Mouse (Mus musculus) right cerebral cortex, postnatal 10 days (tissue): Measurements from ENCODE around the gene Pifo.
"Not testable (repeated sequence)": the region's sequence is repeated elsewhere in the genome, so short reads cannot be mapped to it uniquely, and the experiment has no call there.

Experiments
- DNase-seq, 2 experiments: peaks; one replicate each; pipeline ENCODE4 v3.0.0; 2021; ENCODE audit warnings: low spot score in 2 of 2

Pifo gene

DNA sequence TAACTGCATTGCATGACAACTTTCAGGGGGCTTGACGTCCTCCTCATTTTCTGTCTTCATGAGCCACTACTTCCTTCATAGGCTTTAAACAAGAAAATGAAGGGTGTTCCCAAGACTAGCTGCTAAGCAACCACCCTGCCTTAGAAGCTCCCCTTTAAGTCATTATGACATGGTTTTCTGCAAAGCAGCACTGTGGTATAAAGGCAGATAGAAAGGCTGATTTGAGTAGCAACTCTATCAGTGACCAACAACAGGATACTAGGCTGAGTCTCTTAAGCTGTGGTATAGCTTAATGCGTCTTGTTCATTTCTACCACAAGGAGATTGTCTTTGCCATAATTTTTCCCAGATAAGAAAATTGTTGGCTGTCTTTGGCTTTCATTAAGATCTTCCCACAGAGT, at the start of gene Pifo:
Gene Pifo (minus strand): TSS at position 101 of the 400 bp plus-strand sequence.
- no peak for DNase-seq

DNA sequence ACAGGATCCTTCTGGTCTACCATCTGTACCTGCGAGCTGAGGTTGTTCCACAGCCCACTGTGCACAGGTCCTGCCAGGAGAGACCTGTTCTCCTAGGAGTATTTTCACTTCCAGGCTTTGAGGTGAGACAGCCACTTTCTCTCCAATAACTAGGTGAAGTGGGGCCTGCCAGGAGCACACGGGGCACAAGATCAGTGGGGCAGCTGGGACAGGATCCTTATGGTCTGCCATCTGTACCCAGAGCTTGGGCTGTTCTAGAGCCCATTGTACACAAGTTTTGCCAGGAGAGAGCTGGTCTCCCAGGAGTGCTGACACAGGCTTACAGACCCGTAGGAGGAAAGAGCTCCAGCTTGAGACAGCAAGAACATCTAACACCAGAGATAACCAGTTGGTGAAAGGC, 43.5 kb upstream of the Pifo start:
- no peak for DNase-seq

DNA sequence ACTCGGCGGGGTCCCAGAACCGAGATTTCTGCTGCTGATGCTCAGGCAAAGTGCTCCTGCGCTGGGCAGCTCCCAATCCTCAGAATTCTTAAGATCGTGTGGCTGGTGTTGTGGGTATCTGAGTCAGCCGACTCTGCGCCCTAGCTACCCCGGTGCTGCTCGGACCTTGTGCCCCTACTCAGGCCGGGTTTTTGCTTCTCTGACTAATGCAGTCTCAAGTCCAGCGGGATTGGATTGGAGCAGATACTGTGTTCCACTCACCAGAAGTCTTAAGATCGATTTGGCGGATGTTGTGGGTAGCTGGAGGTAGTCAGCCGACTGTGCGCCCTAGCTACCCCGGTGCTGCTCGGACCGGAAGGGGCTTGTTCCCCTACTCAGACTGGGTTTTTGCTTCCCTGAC, 37.5 kb upstream of the Pifo start:
- DNase-seq: no peak

DNA sequence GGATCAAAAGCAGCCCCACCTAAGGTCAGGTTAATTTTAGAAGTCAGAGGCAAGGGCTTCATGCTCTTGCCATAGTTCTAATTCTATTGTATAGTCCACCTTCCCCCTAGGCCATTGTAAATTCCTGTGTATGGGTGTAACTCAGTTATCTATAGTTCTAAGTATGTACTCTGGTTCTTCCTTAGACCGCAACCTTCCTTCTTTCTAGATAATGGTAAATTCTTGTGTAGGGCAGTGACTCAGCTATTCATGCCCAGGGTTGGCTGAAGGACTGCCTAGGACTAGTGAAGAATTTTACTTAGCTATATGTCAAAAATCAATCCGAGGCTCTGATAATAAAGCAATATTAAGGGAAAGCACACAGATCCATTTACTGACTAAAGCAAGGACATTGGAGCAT, 25.9 kb upstream of the Pifo start:
- no peak for DNase-seq

DNA sequence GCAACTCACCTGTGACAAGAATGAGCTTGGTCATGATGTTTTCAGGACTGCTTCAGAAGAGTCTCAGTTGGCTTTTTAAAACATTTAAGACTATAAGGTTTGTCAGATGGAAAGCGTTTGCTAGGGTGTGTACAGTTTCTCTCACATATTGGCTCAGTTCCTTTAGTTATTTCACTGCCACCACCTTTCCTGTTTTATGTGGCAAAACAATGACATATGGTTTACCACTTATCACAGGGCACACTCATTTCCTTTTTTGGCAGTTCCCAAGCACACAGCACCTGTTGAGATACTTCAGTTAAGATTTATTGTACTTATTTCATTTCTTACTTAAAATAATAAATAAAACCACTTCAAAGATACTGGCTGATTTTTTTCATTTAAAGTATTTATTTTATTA, 18.3 kb upstream of the Pifo start, which contains the start of gene Chil5:
Gene Chil5 (minus strand): TSS at position 34 of the 400 bp plus-strand sequence.
- no peak for DNase-seq

DNA sequence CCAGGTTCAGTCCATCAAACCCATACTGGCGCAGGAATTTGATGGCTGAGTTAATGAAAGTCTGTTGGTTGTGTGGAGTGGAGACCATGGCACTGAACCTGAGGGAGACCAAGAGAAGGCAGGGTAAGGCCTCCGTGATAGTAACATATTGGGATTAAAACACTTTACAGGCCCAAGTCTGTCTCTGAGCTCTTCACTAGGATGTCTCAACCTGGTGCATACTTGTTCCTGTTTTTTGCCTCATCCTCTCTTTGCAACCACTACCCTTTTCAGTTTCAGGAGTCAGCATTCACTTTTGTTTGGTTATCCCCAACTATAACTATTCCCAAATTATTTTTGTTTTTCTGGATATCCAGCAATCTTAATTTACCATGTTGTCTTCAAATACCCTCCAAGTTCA, 9.7 kb upstream of the Pifo start:
- DNase-seq: no peak

DNA sequence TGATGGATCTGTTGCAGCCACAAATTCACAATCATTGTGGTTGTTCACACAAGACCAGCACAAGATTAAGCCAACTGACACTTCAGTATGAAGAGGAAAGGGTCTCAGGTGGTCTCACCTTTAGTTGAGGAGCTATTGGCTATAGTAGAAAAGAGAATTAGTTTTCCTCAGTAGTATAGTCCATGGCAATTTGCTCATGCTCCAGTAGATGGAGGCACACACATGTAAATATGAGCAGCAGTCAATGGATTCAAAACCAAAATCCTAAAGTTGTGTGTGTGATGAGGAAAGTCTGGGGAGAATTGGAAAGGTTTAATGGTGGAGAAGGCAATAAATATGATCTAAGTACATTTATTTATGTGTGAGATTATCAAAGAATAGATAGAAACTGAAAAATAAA, 7.4 kb upstream of the Pifo start:
- DNase-seq: peak; percentile 24 to 26

DNA sequence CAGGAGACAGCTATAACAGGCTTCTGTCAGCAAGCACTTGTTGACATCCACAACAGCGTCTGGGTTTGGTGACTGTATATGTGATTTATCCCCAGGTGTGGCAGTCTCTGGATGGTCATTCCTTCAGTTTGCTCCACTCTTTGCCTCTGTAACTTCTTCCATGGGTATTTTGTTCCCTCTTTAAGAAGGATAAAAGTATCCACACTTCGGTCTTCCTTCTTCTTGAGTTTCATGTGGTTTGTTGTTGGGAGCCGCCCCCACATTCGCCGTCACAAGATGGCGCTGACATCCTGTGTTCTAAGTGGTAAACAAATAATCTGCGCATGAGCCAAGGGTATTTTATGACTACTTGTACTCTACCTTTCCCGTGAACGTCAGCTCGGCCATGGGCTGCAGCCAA, 11.1 kb downstream of the Pifo start:
- DNase-seq: not testable (repeated sequence)

DNA sequence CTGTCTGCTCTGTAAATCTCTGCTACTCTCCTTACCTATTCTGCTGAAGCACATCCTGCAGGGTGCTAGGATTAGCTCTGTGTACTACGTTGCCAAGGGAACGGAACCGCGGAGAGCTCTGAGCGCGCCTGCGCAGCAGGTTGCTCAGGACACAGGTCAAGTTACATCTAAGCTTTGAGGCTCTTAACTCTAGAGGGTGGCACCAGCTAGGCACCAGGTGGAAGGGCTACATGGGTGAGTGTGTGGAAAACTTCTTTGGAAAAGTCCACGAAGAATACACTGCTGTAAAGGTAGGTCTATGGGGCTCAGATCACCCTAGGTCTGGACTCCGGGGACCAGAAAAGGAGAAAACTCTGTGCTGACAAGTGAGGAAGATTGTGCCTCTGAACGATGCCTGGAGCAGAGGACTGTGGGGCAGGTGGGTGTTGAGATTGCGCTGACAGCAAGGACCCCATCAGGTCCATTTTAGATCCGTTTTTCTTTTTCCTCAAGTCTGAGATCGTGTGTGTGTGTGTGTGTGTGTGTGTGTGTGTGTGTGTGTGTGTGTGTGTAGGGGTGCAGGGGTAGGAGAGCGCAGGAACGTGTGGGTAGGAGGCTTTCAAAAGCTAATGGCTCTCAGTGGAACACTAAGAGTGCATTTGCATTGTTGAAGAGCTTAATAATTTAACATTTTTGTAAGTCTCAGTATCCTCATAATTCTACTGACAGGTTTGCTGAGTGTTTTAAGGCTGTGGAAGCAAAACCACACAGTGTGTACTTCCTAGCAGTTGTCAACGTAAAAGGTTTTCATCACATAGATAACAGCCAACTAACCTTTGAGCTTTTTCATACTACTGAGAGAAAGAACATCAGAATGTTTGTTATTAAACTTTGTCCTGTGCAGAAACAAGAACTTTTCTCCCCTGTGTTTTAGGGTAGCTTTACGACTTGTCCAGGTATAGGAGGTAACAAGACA, 12.8 kb downstream of the Pifo start:
- DNase-seq: peak; percentile 54 to 60

DNA sequence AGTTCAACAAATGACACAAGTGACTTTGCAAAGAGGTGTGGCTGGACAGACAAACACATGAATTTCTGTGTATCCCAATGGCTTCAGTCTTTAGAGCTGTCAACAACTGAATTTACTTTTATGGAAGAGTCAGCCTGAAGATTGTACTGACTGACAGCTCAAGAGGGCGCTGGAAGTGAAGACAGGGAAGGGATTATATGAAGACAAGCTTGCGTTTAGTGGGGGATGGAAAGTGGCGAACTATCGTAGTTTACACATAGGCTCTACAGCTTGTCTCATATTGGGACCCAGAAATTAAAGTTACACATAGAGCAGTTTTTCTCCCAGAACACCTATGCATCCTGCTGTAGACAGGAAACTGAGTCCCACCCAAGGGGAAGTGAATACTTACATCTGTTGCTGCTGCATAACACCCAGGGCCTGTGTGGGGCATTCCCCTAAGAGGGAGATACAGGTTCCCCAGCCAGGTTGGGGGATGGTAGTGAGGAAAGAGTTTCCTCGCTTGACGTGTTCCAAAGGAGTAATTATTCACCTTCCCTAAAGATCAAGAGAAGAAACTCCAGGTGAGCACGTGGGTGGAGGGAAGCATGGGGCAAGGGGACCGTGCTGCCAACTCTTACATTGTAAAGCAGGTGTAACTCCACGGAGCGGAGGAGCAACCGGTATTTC, 13.6 kb downstream of the Pifo start:
- DNase-seq: no peak

DNA sequence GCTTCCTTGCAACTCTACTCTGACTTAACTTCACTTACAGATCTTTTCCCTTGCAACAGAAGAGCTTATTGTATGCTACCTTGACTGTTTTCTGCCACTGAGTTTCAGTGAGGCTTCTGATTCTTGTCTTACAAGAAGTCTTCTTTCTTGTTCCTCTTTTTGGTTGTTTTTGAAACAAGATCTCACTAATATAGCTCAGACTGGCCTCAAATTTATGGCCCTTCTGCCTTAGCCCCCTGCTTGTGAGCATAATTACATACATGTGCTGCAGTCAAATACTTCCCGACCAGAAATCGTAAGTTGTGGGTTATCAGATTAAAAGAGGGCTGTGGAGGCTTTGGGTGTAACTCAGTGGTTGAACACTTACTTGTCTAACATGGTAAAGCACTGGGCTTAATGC, 19.7 kb downstream of the Pifo start:
- no peak for DNase-seq

DNA sequence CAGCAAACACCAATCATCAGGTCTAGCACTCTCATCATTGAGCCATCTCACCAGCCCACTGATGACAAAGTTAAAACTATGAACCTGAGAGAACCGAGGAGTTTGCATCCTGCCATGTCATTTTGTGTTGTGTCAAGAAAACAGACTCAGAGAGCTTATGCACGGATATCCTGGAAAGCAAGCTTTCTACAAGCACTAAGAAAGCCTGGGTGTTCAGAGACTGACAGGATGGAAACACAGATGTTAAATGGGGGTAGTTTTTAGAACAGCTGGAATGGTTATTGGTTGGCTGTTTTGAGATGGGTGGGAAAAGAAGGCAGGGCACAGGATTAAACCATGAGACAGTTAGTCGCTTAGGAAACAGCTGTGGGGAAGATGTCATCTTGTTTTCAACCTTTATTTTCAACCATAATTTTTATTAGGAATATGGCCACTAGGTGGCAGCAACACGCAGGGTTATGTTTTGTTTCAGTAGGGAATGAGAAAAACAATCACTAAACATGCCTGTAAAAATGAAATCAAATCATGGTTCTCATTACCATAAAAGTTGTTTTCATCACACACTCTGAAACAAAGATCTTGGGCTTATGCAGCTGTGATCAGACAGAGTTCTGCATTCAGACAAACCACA, 22.7 kb downstream of the Pifo start:
- peak; percentile 34 to 65 for DNase-seq

DNA sequence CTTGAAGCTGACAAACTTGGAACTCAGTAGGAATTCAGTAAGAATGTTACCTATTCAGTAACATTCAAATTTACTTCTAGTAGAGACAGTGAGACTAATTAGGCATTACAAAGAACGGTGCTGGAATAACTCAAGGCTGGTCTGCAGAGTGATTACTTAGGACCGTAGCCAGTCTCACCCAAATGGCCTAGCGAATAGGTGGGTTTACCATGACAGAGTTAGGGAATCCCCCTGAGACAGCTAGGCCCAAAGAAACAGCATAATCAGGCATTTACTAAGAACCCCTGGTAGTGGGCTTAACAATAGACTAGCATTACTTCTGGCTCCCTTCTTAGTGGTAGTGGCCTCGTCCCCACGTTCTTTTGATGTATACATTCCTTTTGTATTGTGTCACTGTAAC, 24.8 kb downstream of the Pifo start:
- DNase-seq: not testable (repeated sequence)

DNA sequence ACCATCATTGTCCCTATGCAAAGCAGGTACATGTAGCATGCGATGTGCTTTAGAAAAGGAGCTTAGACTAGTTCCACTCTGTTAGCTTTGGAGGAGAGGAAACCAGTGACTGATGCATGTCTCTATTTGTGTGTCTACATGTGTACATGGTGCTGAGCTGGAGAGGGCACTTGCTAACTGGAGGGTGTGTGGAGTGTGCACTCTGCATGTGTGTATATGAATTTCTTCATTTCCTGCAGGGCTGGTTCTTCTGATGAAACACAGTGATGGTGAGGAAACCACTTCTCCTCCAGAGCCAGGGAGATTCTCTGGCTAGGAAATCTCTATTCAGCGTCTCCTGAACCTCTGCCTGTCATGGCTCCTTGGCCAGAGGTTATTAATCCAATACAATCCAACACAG, 40.3 kb downstream of the Pifo start:
- no peak for DNase-seq

DNA sequence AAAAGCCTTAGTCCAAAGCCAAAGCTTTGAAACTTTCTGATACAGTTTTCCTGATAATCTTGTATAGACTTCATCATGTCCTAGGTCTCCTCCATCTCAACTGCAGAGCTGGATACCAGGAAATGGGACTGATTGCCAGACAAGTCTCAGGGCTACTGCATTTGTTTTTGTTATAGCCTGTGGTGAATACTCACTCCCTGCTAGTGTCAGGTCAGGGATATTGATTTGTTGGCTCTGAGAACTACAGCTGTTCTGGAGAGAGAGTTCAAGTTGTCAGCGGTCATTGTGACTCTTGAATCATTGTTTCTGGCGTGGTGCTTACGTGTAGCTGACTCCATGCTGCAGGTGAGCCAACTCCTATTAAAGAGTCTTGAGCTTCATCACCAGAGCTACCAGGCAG, 41.0 kb downstream of the Pifo start, which contains the start of gene Ovgp1:
Gene Ovgp1 (plus strand): TSS at position 301 of the 400 bp plus-strand sequence.
- no peak for DNase-seq

DNA sequence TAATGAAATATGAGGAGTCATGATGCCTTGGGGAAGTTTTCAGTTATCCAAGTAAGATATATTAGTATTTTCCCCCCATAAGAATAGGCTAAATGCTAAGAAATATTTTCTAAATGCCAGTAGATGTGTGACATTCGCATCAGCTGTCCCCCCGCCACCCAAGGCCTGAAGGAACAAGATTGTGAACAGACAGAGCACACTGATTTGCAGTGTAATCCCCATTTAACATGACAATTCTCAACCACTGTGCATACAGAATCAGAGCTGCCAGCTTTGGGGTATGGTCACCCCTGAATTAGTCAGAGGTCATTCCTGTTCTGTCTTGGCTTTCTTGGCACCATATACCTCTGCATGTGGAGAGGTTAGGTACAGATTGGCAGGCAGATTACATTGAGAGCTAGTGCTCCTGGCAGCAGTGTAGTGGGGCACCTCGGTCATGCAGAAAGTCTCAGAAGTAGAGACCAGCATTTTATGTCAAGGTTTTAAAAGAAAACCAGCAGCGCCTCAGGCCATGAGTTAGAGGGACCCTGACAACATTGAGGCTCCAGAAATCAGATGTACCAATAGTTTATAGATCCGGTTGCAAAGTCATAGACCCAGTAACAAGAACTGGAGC, 42.5 kb downstream of the Pifo start:
- DNase-seq: no peak

DNA sequence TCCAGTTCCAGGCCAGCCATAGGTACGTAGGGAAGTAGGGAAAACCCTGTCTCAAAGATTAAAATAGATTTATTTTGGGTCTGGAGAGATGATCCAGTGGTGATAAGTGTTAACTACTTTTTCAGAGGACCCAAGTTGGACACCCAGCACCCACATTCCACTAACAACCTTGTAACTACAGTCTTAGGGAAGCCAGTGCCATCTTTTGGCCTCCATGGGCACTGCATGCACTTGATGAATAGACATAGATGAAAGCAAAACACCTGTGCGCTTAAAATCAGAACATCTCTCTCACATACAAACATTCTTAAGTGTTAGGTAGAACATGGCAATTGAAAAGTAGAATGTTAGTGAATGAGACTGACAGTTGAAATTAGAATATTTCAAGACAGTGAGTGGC, 53.7 kb downstream of the Pifo start:
- DNase-seq: no peak

DNA sequence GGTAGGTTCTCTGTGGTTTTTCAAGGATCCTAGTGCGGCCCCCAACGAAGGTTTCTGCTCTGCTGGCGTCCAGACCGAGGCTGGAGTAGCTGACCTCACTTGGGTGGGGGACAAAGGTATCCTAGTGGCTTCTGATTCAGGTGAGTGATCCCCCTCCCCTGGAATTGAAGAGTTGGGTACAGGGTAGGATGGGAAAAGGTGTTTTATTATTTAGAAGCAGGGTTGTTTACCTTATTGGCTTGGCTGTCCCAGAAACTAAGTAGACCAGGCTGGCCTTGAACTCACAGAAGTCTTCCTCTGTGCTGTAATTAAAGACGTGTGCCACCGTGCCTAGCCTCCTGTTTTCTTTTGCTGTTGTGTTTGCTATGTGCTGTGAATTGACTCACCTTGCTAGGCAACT, 54.4 kb downstream of the Pifo start, which contains the start of gene Atp5f1:
Gene Atp5f1 (minus strand): TSS at position 101 of the 400 bp plus-strand sequence.
- no peak for DNase-seq

DNA sequence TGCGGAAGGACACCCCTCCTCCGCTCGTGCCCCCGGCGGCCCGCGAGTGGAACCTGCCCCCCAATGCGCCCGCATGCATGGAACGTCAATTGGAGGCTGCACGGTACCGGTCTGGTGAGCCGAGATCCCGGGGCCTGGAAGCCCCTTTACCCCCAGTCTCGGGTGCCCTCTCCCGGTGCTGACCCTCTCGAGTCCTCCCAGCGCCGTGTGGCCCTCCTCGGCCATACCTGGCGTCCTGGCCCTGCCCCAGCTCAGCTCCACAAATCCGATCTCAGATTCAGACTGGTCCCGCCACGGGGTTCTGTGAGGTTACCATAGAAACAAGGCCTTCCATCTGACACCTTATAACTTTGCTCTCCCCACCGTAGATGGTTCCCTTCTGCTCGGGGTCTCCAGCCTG, 54.9 kb downstream of the Pifo start:
- DNase-seq: peak in 1 of 2 experiments; percentile 66

DNA sequence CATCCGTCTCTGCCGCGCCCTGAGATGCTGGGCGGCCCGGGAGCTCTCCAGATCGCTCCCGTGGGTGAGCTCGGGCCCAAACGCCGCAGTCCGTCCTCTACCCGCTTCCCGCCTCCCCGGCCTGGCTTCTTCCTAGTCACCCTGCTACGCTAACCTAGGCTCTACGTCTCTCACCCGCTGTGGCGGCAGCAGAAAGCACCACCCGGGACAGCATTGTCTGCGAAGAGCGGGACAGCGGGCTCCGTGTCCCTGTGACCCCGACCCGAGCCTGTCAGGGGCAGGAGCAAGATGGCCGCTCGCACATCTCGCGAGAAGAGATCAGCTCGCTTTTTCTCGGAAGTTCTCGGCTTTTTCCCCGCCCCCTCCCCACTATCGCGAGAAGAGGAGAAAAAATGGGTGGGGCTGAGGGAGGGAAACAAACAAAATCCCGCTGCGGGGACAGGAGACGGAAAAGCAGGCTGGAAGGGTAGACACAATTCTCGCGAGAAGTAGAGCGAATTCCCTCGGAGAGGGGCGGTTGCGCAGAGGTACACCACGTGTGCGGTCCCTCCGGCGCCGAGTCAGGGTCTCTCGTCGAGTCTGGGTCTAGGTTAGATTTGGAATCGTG, 55.4 kb downstream of the Pifo start, which contains the start of gene Wdr77:
Gene Wdr77 (plus strand): TSS at position 396 of the 607 bp plus-strand sequence.
- DNase-seq: peak; percentile 98

DNA sequence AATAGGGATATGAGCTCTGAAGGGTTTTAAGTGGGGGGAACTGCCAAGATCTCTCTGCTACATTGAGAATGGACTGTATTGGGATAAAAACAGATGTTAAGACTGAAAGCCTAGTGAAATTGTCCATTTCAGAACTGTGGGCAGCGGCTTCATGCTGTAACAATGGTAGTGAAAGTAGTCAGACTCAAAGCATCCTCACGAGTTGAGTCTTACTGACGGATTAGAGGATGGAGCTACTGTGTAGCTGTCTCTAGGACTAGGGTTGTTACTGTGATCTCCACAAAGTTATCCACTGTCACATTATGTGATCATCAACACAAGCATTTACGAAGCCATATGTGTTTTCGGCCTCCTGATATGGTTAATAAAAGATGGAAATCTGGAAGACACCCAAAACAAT, 56.2 kb downstream of the Pifo start:
- no peak for DNase-seq
